Mouse (Mus musculus) 3134 (cell line): ENCODE measurements around the gene Ror1.
A peak's percentile ranks its signal among the peaks of the same experiment; 100 is the strongest.

Source experiments
- DNase-seq: peaks from one replicate; pipeline ENCODE4 v3.0.0-alpha.2; 2011; ENCODE audit warnings: low spot score; ENCODE audit not compliant: insufficient read length; ENCODE audit errors: extremely low read depth

The Ror1 gene

GRCm38 (mm10) chr4:100114148-100114547, 18.6 kb downstream of the Ror1 start:
- DNase-seq: no peak

- no peak for DNase-seq
Observed at GRCm38 (mm10) chr4:100116366-100116765, 20.8 kb downstream of the Ror1 start.

- DNase-seq: no peak
Observed at GRCm38 (mm10) chr4:100118676-100119075, 23.1 kb downstream of the Ror1 start.

- no peak for DNase-seq
Observed at GRCm38 (mm10) chr4:100119431-100119830, 23.8 kb downstream of the Ror1 start.

- DNase-seq: no peak
Observed at GRCm38 (mm10) chr4:100120547-100120946, 25.0 kb downstream of the Ror1 start.

GRCm38 (mm10) chr4:100122436-100122835, 26.8 kb downstream of the Ror1 start:
- no peak for DNase-seq

- DNase-seq: no peak
Observed at GRCm38 (mm10) chr4:100123519-100123918, 27.9 kb downstream of the Ror1 start.

GRCm38 (mm10) chr4:100124056-100124455, 28.5 kb downstream of the Ror1 start:
- DNase-seq: no peak

- DNase-seq: peak; percentile 23
Observed at GRCm38 (mm10) chr4:100124935-100125334, 29.3 kb downstream of the Ror1 start.

GRCm38 (mm10) chr4:100126531-100127310, 31.1 kb downstream of the Ror1 start:
- no peak for DNase-seq

GRCm38 (mm10) chr4:100128026-100128922, 32.7 kb downstream of the Ror1 start:
- no peak for DNase-seq

GRCm38 (mm10) chr4:100129201-100129600, 33.6 kb downstream of the Ror1 start:
- no peak for DNase-seq

- DNase-seq: no peak
Observed at GRCm38 (mm10) chr4:100130771-100131475, 35.3 kb downstream of the Ror1 start.

GRCm38 (mm10) chr4:100131488-100131887, 35.9 kb downstream of the Ror1 start:
- DNase-seq: no peak

GRCm38 (mm10) chr4:100132261-100132660, 36.7 kb downstream of the Ror1 start:
- DNase-seq: no peak

GRCm38 (mm10) chr4:100136046-100136445, 40.5 kb downstream of the Ror1 start:
- DNase-seq: no peak

GRCm38 (mm10) chr4:100137102-100137835, 41.7 kb downstream of the Ror1 start:
- DNase-seq: no peak

GRCm38 (mm10) chr4:100141626-100142025, 46.0 kb downstream of the Ror1 start:
- DNase-seq: no peak

GRCm38 (mm10) chr4:100144744-100145143, 49.2 kb downstream of the Ror1 start:
- no peak for DNase-seq

- DNase-seq: no peak
Observed at GRCm38 (mm10) chr4:100150797-100151196, 55.2 kb downstream of the Ror1 start.
